Mouse (Mus musculus): Measurements from ENCODE around the gene Cryl1. TPM values are rescaled to one million over a fixed set of nuclear protein-coding genes. Genes with fewer than 3 reads are reported as not detected.

The Cryl1 gene
- polyA plus RNA-seq, 1 experiment from 2014 or later = 153 TPM

- H3K9ac ChIP-seq (ENCODE audit: low read depth, low read length) = no peak overlapping the region
- 92% methylated on average over 1 of the region's 1 CpGs for WGBS
These were observed 126.0 kb downstream of the Cryl1 start for GRCm38 (mm10) chr14:57272341-57272740.

GRCm38 (mm10) chr14:57271861-57272260 is 126.5 kb downstream of the Cryl1 start:
- TF ChIP-seq CTCF (IDR thresholded peaks at IDR 0.05; ENCODE audit: low read depth) = no peak
- Histone ChIP-seq H3K27me3 (replicated peaks; ENCODE audit: control insufficient read depth, insufficient read depth, low read length) (no peaks in the 10 kb centered on the region), H3K4me3 (ENCODE audit: low read depth, low read length) (no peak overlapping the region), H3K36me3 (ENCODE audit: control insufficient read depth, insufficient read depth) (peaks cover 4% of the 10 kb centered on the region; the same call in 1 of the 2 replicates), H3K4me2 (replicated peaks; ENCODE audit: low read depth) (no peak overlapping the region), H3K9ac (ENCODE audit: low read depth, low read length) (no peak overlapping the region), H3K4me1 (replicated peaks; ENCODE audit: control insufficient read depth, insufficient read depth, low read length) (no peaks in the 10 kb centered on the region), H3K27ac (ENCODE audit: low read depth, low read length) (no peak overlapping the region), H3K9me3 (ENCODE audit: control insufficient read depth) (no peaks in the 10 kb centered on the region)
- no peak for ATAC-seq
- 67% methylated on average over 1 of the region's 1 CpGs for WGBS

More at GRCm38 (mm10) chr14:57272341-57272740, 126.0 kb downstream of the Cryl1 start:
- Histone ChIP-seq H3K9me3 (ENCODE audit: control insufficient read depth) (no peaks in the 10 kb centered on the region), H3K4me3 (ENCODE audit: low read depth, low read length) (no peak overlapping the region), H3K36me3 (ENCODE audit: control insufficient read depth, insufficient read depth) (peaks cover 4% of the 10 kb centered on the region; the same call in 1 of the 2 replicates), H3K4me2 (replicated peaks; ENCODE audit: low read depth) (no peak overlapping the region), H3K27ac (ENCODE audit: low read depth, low read length) (no peak overlapping the region), H3K27me3 (replicated peaks; ENCODE audit: control insufficient read depth, insufficient read depth, low read length) (no peaks in the 10 kb centered on the region), H3K4me1 (replicated peaks; ENCODE audit: control insufficient read depth, insufficient read depth, low read length) (no peaks in the 10 kb centered on the region)
- no peak for TF ChIP-seq CTCF (IDR thresholded peaks at IDR 0.05; ENCODE audit: low read depth)
- ATAC-seq = no peak

GRCm38 (mm10) chr14:57268900-57269299 is 129.4 kb downstream of the Cryl1 start:
- Histone ChIP-seq H3K4me3 (ENCODE audit: low read depth, low read length) (no peak overlapping the region), H3K4me1 (replicated peaks; ENCODE audit: control insufficient read depth, insufficient read depth, low read length) (no peaks in the 10 kb centered on the region), H3K9me3 (ENCODE audit: control insufficient read depth) (no peaks in the 10 kb centered on the region), H3K27ac (ENCODE audit: low read depth, low read length) (peak overlapping the region; percentile 76), H3K36me3 (ENCODE audit: control insufficient read depth, insufficient read depth) (no peaks in the 10 kb centered on the region), H3K9ac (ENCODE audit: low read depth, low read length) (no peak overlapping the region), H3K27me3 (replicated peaks; ENCODE audit: control insufficient read depth, insufficient read depth, low read length) (no peaks in the 10 kb centered on the region), H3K4me2 (replicated peaks; ENCODE audit: low read depth) (no peak overlapping the region)
- WGBS = 44% methylated on average over 3 of the region's 3 CpGs
- ATAC-seq = peak; percentile 67
- TF ChIP-seq CTCF (IDR thresholded peaks at IDR 0.05; ENCODE audit: low read depth) = no peak

- H3K4me1 ChIP-seq (replicated peaks; ENCODE audit: control insufficient read depth, insufficient read depth, low read length) = no peaks in the 10 kb centered on the region
- no peak overlapping the region for H3K4me2 ChIP-seq (replicated peaks; ENCODE audit: low read depth)
- no peak overlapping the region for H3K4me3 ChIP-seq (ENCODE audit: low read depth, low read length)
- no peak for TF ChIP-seq CTCF (IDR thresholded peaks at IDR 0.05; ENCODE audit: low read depth)
- H3K27ac ChIP-seq (ENCODE audit: low read depth, low read length) = peak overlapping the region; percentile 76
- H3K9ac ChIP-seq (ENCODE audit: low read depth, low read length) = no peak overlapping the region
- 58% methylated on average over 3 of the region's 3 CpGs for WGBS
- no peaks in the 10 kb centered on the region for H3K27me3 ChIP-seq (replicated peaks; ENCODE audit: control insufficient read depth, insufficient read depth, low read length)
- peak; percentile 92 for ATAC-seq
- no peaks in the 10 kb centered on the region for H3K36me3 ChIP-seq (ENCODE audit: control insufficient read depth, insufficient read depth)
- no peaks in the 10 kb centered on the region for H3K9me3 ChIP-seq (ENCODE audit: control insufficient read depth)
These were observed 130.0 kb downstream of the Cryl1 start for GRCm38 (mm10) chr14:57268344-57268743.

- ATAC-seq = no peak
- no peak for TF ChIP-seq CTCF (IDR thresholded peaks at IDR 0.05; ENCODE audit: low read depth)
- Histone ChIP-seq H3K4me2 (replicated peaks; ENCODE audit: low read depth) (no peak overlapping the region), H3K9me3 (ENCODE audit: control insufficient read depth) (no peaks in the 10 kb centered on the region), H3K4me3 (ENCODE audit: low read depth, low read length) (no peak overlapping the region), H3K4me1 (replicated peaks; ENCODE audit: control insufficient read depth, insufficient read depth, low read length) (no peaks in the 10 kb centered on the region), H3K9ac (ENCODE audit: low read depth, low read length) (no peak overlapping the region), H3K27me3 (replicated peaks; ENCODE audit: control insufficient read depth, insufficient read depth, low read length) (no peaks in the 10 kb centered on the region), H3K27ac (ENCODE audit: low read depth, low read length) (no peak overlapping the region), H3K36me3 (ENCODE audit: control insufficient read depth, insufficient read depth) (no peaks in the 10 kb centered on the region)
- 75% methylated on average over 10 of the region's 10 CpGs for WGBS
These were observed 134.4 kb downstream of the Cryl1 start for GRCm38 (mm10) chr14:57263943-57264342.

- 81% methylated on average over 8 of the region's 8 CpGs for WGBS
- Histone ChIP-seq H3K9me3 (ENCODE audit: control insufficient read depth) (no peaks in the 10 kb centered on the region), H3K4me3 (ENCODE audit: low read depth, low read length) (no peak overlapping the region), H3K36me3 (ENCODE audit: control insufficient read depth, insufficient read depth) (no peaks in the 10 kb centered on the region), H3K4me1 (replicated peaks; ENCODE audit: control insufficient read depth, insufficient read depth, low read length) (no peaks in the 10 kb centered on the region), H3K27me3 (replicated peaks; ENCODE audit: control insufficient read depth, insufficient read depth, low read length) (no peaks in the 10 kb centered on the region), H3K4me2 (replicated peaks; ENCODE audit: low read depth) (no peak overlapping the region), H3K27ac (ENCODE audit: low read depth, low read length) (no peak overlapping the region), H3K9ac (ENCODE audit: low read depth, low read length) (no peak overlapping the region)
- no peak for TF ChIP-seq CTCF (IDR thresholded peaks at IDR 0.05; ENCODE audit: low read depth)
- no peak for ATAC-seq
These were observed 139.0 kb downstream of the Cryl1 start for GRCm38 (mm10) chr14:57259341-57259740.

- no peak for ATAC-seq
- Histone ChIP-seq H3K4me1 (replicated peaks; ENCODE audit: control insufficient read depth, insufficient read depth, low read length) (no peaks in the 10 kb centered on the region), H3K36me3 (ENCODE audit: control insufficient read depth, insufficient read depth) (no peaks in the 10 kb centered on the region), H3K4me3 (ENCODE audit: low read depth, low read length) (no peak overlapping the region), H3K4me2 (replicated peaks; ENCODE audit: low read depth) (no peak overlapping the region), H3K9ac (ENCODE audit: low read depth, low read length) (no peak overlapping the region), H3K27me3 (replicated peaks; ENCODE audit: control insufficient read depth, insufficient read depth, low read length) (no peaks in the 10 kb centered on the region), H3K9me3 (ENCODE audit: control insufficient read depth) (no peaks in the 10 kb centered on the region), H3K27ac (ENCODE audit: low read depth, low read length) (no peak overlapping the region)
- 71% methylated on average over 3 of the region's 3 CpGs for WGBS
- TF ChIP-seq CTCF (IDR thresholded peaks at IDR 0.05; ENCODE audit: low read depth) = no peak
These were observed 149.7 kb downstream of the Cryl1 start for GRCm38 (mm10) chr14:57248661-57249060.

All from intestine, postnatal 0 days (tissue).